Mouse (Mus musculus): Measurements from ENCODE around the gene Htra3.

Gene Htra3

DNA sequence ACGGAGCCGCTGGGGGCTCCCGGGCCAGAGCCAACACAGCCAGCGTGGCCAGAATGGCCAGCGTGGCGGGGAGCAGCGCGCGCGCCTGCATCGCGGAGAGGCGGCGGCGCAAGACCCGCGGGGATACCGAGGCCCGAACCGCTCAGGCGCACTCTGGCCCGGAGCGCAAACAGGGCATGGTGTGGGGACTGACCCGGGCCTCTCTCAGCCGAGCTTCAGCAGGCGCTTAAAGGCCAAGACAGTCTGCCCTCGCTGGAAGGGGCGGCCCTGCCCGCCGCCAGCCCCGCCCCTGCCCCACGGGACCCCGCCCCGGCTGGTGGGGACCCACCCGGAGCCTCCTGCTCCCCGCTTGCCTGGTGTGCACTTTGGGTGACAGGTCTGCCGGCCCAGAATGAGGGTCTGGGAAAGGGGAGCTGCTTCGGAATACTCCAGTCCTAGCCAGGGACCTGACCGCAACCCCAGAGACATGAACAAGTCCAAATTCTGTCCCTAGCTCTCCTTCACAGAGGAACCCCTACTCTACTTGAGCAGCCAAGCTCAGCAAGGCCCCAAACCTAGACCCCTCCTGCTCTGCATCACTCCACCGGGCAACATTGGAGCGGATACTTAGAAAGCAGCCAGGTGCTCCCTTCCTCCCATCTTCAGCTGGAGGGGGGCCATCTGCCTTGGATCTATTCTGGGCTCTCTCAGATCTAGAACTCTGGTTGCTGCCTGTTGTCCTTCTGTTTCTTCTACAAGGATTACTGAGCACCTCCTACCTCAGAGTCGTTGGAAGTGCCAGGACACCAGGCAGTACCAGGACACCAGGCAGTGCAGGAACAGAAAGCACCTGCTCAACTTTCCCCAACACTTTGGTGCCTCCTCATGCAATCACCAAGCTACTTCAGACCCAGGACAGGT, at the start of gene Htra3:
Gene Htra3, minus strand, starts transcription at position 527 of the 900 bp plus-strand sequence.
- DNase-seq (ENCODE audit: low read depth, low spot score), result no peak

DNA sequence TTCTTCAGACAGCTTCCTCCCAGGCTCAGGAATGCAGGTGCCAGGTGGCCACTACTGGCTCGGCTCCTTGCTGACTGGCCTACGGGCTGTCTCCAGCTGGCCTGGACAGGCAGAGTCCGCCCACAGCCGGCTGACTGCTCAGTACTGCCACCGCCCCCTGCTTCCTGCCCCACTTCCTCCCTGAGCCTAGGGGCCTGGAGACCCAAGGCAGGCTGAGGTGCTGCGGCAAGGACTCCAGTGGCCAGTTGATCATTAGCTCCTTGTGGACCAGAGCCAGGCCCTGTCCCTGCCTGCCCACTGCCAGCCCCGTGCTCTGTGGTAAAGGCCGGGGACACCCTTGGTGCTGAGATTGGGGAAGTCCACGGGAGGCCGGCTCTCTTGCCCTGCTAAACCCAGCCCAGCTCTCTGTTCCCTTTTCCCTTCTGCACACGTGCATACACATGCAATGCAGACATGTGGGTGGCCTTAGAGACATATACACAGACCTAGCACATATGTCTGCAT, 49.4 kb upstream of the Htra3 start:
- DNase-seq (ENCODE audit: low read depth, low spot score), result peak; percentile 90

- DNase-seq (ENCODE audit: low read depth, low spot score), result no peak
These were observed 48.9 kb upstream of the Htra3 start for GRCm38 (mm10) chr5:35728344-35728956.

DNA sequence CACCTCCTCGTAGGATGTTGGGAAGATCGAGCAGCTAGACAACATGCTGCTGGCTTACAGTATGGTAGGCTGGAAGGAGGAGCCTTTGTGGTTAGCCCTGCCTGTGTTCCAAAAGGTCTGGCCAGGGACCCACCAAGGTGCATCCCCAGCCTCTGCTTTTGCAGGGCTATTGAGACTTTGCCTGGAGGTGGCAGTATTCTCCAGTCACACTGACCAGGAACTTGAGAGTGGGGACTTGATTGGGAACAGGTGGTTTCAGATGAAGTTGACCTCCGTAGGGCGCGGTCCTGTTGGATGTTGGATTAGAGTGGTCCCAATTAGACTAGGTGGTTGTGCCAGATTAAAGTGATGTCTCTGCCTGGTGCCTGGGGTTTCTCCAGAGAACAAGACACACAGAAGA, 47.9 kb upstream of the Htra3 start:
- no peak for DNase-seq (ENCODE audit: low read depth, low spot score)

DNA sequence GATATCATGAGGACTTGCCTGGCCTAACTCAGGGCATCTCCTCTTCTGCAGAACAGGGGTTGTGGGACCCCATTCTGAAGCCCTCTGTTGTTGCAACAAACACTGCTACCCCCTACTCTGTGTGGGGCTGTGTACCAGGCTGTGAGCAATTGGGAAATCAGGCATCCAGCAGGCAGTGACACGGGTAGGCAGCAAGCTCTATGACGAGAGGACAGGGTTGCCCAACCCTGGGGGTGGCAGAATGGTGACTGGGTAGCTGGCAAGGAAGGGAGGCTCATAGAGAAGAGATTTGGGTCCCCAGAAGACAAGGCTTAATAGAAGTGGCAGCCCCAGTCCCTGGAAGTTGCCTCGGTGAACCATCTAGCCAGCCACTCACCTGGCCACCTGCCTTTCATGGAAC, 46.3 kb upstream of the Htra3 start:
- DNase-seq (ENCODE audit: low read depth, low spot score), result no peak

- DNase-seq (ENCODE audit: low read depth, low spot score), result no peak
These were observed 44.3 kb upstream of the Htra3 start for GRCm38 (mm10) chr5:35723900-35724299.

DNA sequence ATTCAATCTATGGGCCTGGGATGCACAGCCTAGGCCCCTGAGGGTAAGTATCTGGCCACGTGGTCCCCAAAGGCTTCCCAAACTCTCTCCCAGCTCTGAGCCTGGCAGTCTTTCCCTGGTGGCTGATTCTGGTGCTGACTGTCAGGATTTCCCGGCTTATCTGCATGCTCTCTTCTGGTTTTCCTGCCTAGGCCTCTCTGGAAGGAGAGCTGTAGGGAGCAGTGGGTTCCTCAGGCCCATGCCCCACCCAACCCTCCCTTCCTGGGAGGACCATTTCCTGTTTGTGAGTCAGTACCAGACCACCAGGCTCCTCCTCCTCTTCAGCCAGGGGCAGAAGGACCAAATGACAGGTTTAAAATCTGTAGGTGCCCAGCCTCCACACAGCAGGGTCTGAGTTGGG, 43.1 kb upstream of the Htra3 start:
- no peak for DNase-seq (ENCODE audit: low read depth, low spot score)

DNA sequence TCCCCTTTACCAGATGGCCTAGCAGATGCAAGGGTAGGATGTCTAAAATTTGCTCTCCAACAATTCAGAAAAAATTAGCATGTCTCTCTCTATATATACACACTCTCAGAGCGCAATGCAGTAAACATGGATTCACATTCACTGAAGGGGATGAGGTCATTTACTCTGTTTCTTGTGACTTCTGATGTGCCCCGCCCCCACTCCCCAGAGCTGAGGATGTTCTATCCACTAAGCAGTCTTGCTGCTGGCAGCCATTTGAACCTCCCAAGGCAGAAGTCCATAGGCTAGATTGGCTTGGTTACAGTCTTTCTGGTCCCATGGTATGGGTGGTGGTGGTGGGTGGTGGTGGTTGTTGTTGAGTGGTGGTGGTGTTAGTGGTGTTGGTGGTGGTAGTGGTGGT, 42.4 kb upstream of the Htra3 start:
- no peak for DNase-seq (ENCODE audit: low read depth, low spot score)

DNA sequence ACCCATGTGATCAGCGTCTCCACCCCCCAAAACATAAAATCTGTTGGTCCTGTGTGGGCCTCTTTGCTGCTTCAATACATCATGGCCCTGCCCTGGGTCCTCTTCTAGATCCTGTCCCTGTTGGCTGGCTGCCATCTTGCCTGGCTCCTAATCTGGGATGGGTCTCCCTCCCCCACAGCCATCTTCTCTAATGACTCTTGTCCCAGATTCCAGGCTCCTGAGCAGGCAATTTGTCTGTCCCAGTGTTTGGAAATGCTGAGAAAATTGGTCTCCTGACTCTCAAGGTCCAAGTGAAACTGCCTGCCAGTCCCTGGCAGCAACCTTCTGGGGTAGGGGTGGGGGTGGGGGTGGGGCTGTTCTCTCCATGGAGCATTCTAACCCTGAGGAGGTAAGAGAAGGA, 40.3 kb upstream of the Htra3 start:
- DNase-seq (ENCODE audit: low read depth, low spot score), result no peak

- no peak for DNase-seq (ENCODE audit: low read depth, low spot score)
These were observed 39.8 kb upstream of the Htra3 start for GRCm38 (mm10) chr5:35719343-35719742.

GRCm38 (mm10) chr5:35718817-35719216, 39.2 kb upstream of the Htra3 start:
- DNase-seq (ENCODE audit: low read depth, low spot score), result no peak

- no peak for DNase-seq (ENCODE audit: low read depth, low spot score)
These were observed 38.4 kb upstream of the Htra3 start for GRCm38 (mm10) chr5:35717946-35718345.

- DNase-seq (ENCODE audit: low read depth, low spot score), result no peak
These were observed 37.9 kb upstream of the Htra3 start for GRCm38 (mm10) chr5:35717455-35717854.

- peak; percentile 47 for DNase-seq (ENCODE audit: low read depth, low spot score)
These were observed 34.2 kb upstream of the Htra3 start for GRCm38 (mm10) chr5:35713649-35714354.

GRCm38 (mm10) chr5:35712517-35712916, 32.9 kb upstream of the Htra3 start:
- DNase-seq (ENCODE audit: low read depth, low spot score), result no peak

- no peak for DNase-seq (ENCODE audit: low read depth, low spot score)
These were observed 31.3 kb upstream of the Htra3 start for GRCm38 (mm10) chr5:35710931-35711330.

GRCm38 (mm10) chr5:35710481-35710880, 30.9 kb upstream of the Htra3 start:
- no peak for DNase-seq (ENCODE audit: low read depth, low spot score)

GRCm38 (mm10) chr5:35705411-35705810, 25.8 kb upstream of the Htra3 start:
- DNase-seq (ENCODE audit: low read depth, low spot score), result no peak

DNA sequence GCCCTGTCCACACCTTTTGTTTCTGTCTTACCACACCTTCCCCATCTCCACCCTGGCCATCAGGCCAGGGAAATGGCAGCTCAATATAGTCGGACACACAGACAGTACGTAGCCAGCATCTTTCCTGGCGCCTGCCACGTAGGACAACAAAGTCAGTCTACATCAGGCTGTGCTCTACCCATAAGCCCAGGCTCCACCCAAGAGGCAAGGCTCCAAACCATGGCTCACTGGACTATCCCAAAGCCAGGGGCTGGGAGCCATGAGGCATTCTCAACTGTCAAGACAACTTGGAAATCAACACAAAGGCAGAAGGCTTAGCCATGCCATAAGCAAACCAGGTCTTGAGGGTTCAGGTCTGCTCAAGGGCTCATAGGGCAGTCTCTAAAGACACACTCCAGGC, 24.2 kb upstream of the Htra3 start:
- no peak for DNase-seq (ENCODE audit: low read depth, low spot score)

DNA sequence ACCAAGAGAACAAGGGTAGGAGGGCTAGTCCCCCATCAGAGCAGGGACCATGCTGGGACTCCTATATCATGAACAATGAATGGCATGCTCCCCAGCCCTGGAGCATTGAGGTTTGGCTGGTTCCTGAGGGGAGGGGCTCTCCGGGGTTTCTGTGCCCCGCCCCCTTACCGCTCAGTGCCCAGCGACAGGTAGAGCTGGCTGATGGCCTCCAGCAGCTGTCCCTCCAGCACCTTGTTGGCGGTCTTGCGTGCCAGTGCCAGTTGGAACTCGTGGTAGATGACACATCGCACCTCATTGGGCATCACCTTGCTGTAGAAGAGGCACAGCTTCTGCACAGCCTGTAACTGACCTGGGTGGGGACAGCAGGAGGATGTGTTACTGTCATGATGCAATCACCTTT, 23.6 kb upstream of the Htra3 start:
- no peak for DNase-seq (ENCODE audit: low read depth, low spot score)

GRCm38 (mm10) chr5:35702582-35703140, 23.1 kb upstream of the Htra3 start:
- no peak for DNase-seq (ENCODE audit: low read depth, low spot score)

- DNase-seq (ENCODE audit: low read depth, low spot score), result peak; percentile 59
These were observed 21.5 kb upstream of the Htra3 start for GRCm38 (mm10) chr5:35701042-35701441.

Data from A20 (cell line).